Mouse (Mus musculus): Measurements from ENCODE around the gene Efcab6.

GRCm38 (mm10) chr15:83989241-83989640, 75.9 kb downstream of the Efcab6 start:
- no peak for TF ChIP-seq POLR2A (IDR thresholded peaks at IDR 0.05; ENCODE audit: borderline replicate concordance, control insufficient read depth, low read depth, low read length)
- no peak for TF ChIP-seq CTCF (IDR thresholded peaks at IDR 0.05; ENCODE audit: control insufficient read depth, insufficient read depth, low read length)
